Mouse (Mus musculus) stomach, embryonic 14.5 days (tissue): Measurements from ENCODE around the gene Hcfc2. TPM values are rescaled to one million over a fixed set of nuclear protein-coding genes. Genes with fewer than 3 reads are reported as not detected.

ENCODE experiments used
- ATAC-seq: fragments of 200-750 bp; cut with Nextera tagmentation; 2 replicates; pipeline ENCODE4 v1.8.0; 2017; ENCODE audit warnings: low read depth, moderate TSS enrichment; ENCODE audit not compliant: insufficient number of reproducible peaks, insufficient read depth, low FRiP score
- H3K27ac ChIP-seq: fragments of 300-500 bp; sonication (generic); 2 replicates; pipeline ENCODE4 v1.5.1; 2014; ENCODE audit warnings: mild to moderate bottlenecking, low read length, moderate library complexity, mixed read lengths
- H3K27me3 ChIP-seq: fragments of 300-500 bp; sonication (generic); 2 replicates; pipeline ENCODE4 v1.6.1; 2014; ENCODE audit warnings: low read length, control low read depth, mixed read lengths; ENCODE audit not compliant: control insufficient read depth, insufficient read depth
- H3K36me3 ChIP-seq: fragments of 300-500 bp; sonication (generic); 2 replicates; pipeline ENCODE4 v1.6.1; 2014; ENCODE audit warnings: mild to moderate bottlenecking, control low read depth, low read length, moderate library complexity, mixed read lengths; ENCODE audit not compliant: control insufficient read depth, insufficient read depth
- H3K4me1 ChIP-seq: fragments of 300-500 bp; sonication (generic); 2 replicates; pipeline ENCODE4 v1.6.1; 2014; ENCODE audit warnings: low read length, control low read depth, mixed read lengths; ENCODE audit not compliant: control insufficient read depth, insufficient read depth
- H3K4me2 ChIP-seq: fragments of 300-500 bp; sonication (generic); replicated peaks from 2 replicates; pipeline ENCODE4 v1.6.1; 2014; ENCODE audit warnings: low read depth, low read length, control low read depth
- H3K4me3 ChIP-seq: fragments of 300-500 bp; sonication (generic); 2 replicates; pipeline ENCODE4 v1.5.1; 2014; ENCODE audit warnings: low read depth, low read length, control low read depth
- H3K9ac ChIP-seq: fragments of 300-500 bp; sonication (generic); replicated peaks from 2 replicates; pipeline ENCODE4 v1.6.1; 2014; ENCODE audit warnings: low read depth, mild to moderate bottlenecking, control low read depth, low read length, moderate library complexity, mixed read lengths
- H3K9me3 ChIP-seq: fragments of 300-500 bp; sonication (generic); 2 replicates; pipeline ENCODE4 v1.6.1; 2016; ENCODE audit warnings: low read depth, low read length, control low read depth; ENCODE audit not compliant: control insufficient read depth
- WGBS: fragments of 180-500 bp; shearing (Covaris S2); extraction: QIAGEN DNeasy Blood & Tissue Kit; methylation state at CpG from one replicate; pipeline ENCODE4 v1.1.7; 2014; 5-methylcytosine and 5-hydroxymethylcytosine counted together
- polyA plus RNA-seq: library from polyadenylated mRNA; unstranded; fragments of >200 nt; fragmentation: Nextera tagmentation; extraction: Ambion mirVana; gene quantifications from 2 replicates; pipeline ENCODE4 v1.2.1, GENCODE M21; 2014

The Hcfc2 gene
- polyA plus RNA-seq, 1 experiment from 2014 or later: 37.1 TPM

- Histone ChIP-seq H3K27me3 (no peaks in the 10 kb centered on the region), H3K9me3 (no peaks in the 10 kb centered on the region), H3K4me1 (peaks cover 13% of the 10 kb centered on the region; the same call in 1 of the 2 replicates), H3K27ac (no peak overlapping the region), H3K4me2 (no peak overlapping the region), H3K9ac (no peak overlapping the region), H3K4me3 (no peak overlapping the region), H3K36me3 (peaks cover 83% of the 10 kb centered on the region)
- WGBS: 83% methylated on average over 9 of the region's 9 CpGs
- no peak for ATAC-seq
Measured at GRCm38 (mm10) chr10:82757341-82757740, 61.4 kb downstream of the Hcfc2 start.

GRCm38 (mm10) chr10:82758368-82758767 is 62.4 kb downstream of the Hcfc2 start:
- H3K4me1 ChIP-seq: peaks cover 16% of the 10 kb centered on the region; the same call in 1 of the 2 replicates
- ATAC-seq: no peak
- no peak overlapping the region for H3K27ac ChIP-seq
- 86% methylated on average over 6 of the region's 6 CpGs for WGBS
- peaks cover 74% of the 10 kb centered on the region for H3K36me3 ChIP-seq
- no peak overlapping the region for H3K4me2 ChIP-seq
- no peaks in the 10 kb centered on the region for H3K9me3 ChIP-seq
- H3K9ac ChIP-seq: no peak overlapping the region
- H3K4me3 ChIP-seq: no peak overlapping the region
- H3K27me3 ChIP-seq: no peaks in the 10 kb centered on the region

GRCm38 (mm10) chr10:82758878-82759277 is 62.9 kb downstream of the Hcfc2 start:
- no peak for ATAC-seq
- peaks cover 16% of the 10 kb centered on the region; the same call in 1 of the 2 replicates for H3K4me1 ChIP-seq
- no peaks in the 10 kb centered on the region for H3K9me3 ChIP-seq
- no peak overlapping the region for H3K4me2 ChIP-seq
- H3K36me3 ChIP-seq: peaks cover 69% of the 10 kb centered on the region
- H3K9ac ChIP-seq: no peak overlapping the region
- no peak overlapping the region for H3K4me3 ChIP-seq
- no peak overlapping the region for H3K27ac ChIP-seq
- 91% methylated on average over 3 of the region's 3 CpGs for WGBS
- no peaks in the 10 kb centered on the region for H3K27me3 ChIP-seq

GRCm38 (mm10) chr10:82759706-82760105 is 63.7 kb downstream of the Hcfc2 start:
- H3K27me3 ChIP-seq: no peaks in the 10 kb centered on the region
- 91% methylated on average over 5 of the region's 5 CpGs for WGBS
- H3K4me2 ChIP-seq: no peak overlapping the region
- H3K9ac ChIP-seq: no peak overlapping the region
- no peaks in the 10 kb centered on the region for H3K9me3 ChIP-seq
- no peak for ATAC-seq
- H3K36me3 ChIP-seq: peaks cover 61% of the 10 kb centered on the region
- H3K4me1 ChIP-seq: peaks cover 20% of the 10 kb centered on the region; the same call in 1 of the 2 replicates
- no peak overlapping the region for H3K4me3 ChIP-seq
- H3K27ac ChIP-seq: no peak overlapping the region

GRCm38 (mm10) chr10:82761037-82761811 is 65.3 kb downstream of the Hcfc2 start:
- no peaks in the 10 kb centered on the region for H3K27me3 ChIP-seq
- H3K4me2 ChIP-seq: no peak overlapping the region
- WGBS: 80% methylated on average over 9 of the region's 9 CpGs
- H3K27ac ChIP-seq: no peak overlapping the region
- no peaks in the 10 kb centered on the region for H3K9me3 ChIP-seq
- H3K4me1 ChIP-seq: peaks cover 20% of the 10 kb centered on the region; the same call in 1 of the 2 replicates
- H3K36me3 ChIP-seq: peaks cover 49% of the 10 kb centered on the region
- ATAC-seq: no peak
- no peak overlapping the region for H3K4me3 ChIP-seq
- H3K9ac ChIP-seq: no peak overlapping the region

GRCm38 (mm10) chr10:82762756-82763681 is 67.1 kb downstream of the Hcfc2 start:
- Histone ChIP-seq H3K27me3 (no peaks in the 10 kb centered on the region), H3K4me3 (peak overlapping the region; percentile 83), H3K36me3 (peaks cover 31% of the 10 kb centered on the region), H3K9me3 (no peaks in the 10 kb centered on the region), H3K4me2 (peak overlapping the region; percentile 63), H3K9ac (peak overlapping the region; percentile 97), H3K27ac (peak overlapping the region; percentile 98), H3K4me1 (peaks cover 20% of the 10 kb centered on the region; the same call in 1 of the 2 replicates)
- peak; percentile 3 for ATAC-seq
- under 1% methylated on average over 42 of the region's 48 CpGs for WGBS

GRCm38 (mm10) chr10:82763840-82764631 is 68.1 kb downstream of the Hcfc2 start, which contains the start of gene Nfyb:
Nfyb (minus strand) TSS chr10:82764144.
- Histone ChIP-seq H3K9ac (peak within 1 kb of the TSS; percentile 97), H3K9me3 (no peaks in the 10 kb centered on the region), H3K4me1 (peaks cover 20% of the 10 kb centered on the region; the same call in 1 of the 2 replicates), H3K4me3 (peak within 1 kb of the TSS; percentile 83), H3K27ac (peak within 1 kb of the TSS; percentile 98), H3K27me3 (no peaks in the 10 kb centered on the region), H3K4me2 (peak within 1 kb of the TSS; percentile 63), H3K36me3 (peaks cover 21% of the 10 kb centered on the region)
- ATAC-seq: peak; percentile 95
- under 1% methylated on average over 65 of the region's 68 CpGs for WGBS
